Mouse (Mus musculus): ENCODE measurements at regions not wholly inside any gene's neighbourhood (a gene's known extent, or its start where the extent isn't known, plus 50 kb on each side); places are given as distances from the start of the nearest gene placed in this dataset.

DNA sequence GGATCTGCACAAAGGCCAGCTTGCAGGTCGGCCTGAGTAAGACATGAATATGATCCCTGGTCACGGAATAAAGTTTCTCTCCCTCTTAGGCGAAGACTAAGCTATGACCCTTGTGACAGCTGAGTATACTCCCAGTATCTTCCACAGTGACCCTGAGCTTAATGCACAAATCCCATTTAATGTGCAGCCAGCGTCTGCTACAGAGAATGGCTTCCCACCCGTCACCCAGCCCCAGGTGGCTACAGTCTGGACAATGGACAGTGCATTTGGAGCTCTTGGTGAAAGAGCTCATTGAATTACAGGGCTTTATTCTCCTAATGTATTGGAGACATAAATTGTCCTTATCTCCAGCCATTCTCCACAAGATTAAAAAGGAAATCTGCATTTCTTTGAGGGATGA, 454.3 kb upstream of the Fam19a5 start:
- intact Hi-C loops (cut with DNase I) = no loop called here

GRCm38 (mm10) chr15:87091048-87091777, 452.9 kb upstream of the Fam19a5 start:
- intact Hi-C loops (cut with DNase I) = no loop called here

DNA sequence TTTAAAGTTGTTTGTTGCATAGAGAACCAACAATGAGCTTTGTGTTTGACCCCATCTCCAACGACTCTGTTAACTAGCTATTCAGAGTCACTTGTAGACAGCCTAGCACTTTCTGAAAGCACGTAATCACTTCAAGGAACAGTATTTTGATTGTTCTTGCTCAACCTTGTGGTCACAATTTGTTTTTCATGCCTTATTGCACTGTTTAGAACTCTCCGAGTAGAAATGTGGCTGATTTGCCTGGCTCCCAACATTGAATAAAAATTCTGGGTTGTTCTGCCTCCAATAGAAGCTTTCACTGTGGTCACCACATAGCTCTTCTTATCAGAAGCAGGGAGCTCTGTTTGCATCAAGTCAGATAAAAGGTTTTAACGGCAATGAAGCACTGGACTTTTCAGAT, 446.9 kb upstream of the Fam19a5 start:
- intact Hi-C loops (cut with DNase I) = no loop called here

- intact Hi-C loops (cut with DNase I) = no loop called here
These were observed 443.0 kb upstream of the Fam19a5 start for GRCm38 (mm10) chr15:87101146-87101545.

GRCm38 (mm10) chr15:87102211-87102610, 441.9 kb upstream of the Fam19a5 start:
- intact Hi-C loops (cut with DNase I) = no loop called here

GRCm38 (mm10) chr15:87105951-87106350, 438.1 kb upstream of the Fam19a5 start:
- intact Hi-C loops (cut with DNase I) = no loop called here

GRCm38 (mm10) chr15:87107701-87108100, 436.4 kb upstream of the Fam19a5 start:
- intact Hi-C loops (cut with DNase I) = no loop called here

DNA sequence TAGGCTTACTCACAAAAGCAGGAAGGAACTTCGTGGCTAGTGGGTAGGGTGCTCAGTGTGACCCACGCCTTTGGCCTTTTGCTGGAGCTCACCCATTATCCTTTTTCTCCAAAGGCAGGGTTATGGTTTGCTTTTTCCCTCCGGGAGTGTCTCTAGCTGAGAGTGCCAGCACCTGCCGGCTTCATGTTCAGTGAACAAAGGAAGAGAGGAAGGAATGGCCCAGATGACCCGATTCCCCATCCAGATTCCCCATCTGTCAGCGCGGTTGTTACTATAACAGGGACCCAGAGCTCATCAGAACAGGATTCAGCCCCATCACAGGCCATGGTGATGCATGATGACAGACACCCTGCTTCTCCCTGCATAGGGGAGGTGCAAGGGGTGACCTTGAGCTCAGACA, 435.7 kb upstream of the Fam19a5 start:
- intact Hi-C loops (cut with DNase I) = no loop called here

DNA sequence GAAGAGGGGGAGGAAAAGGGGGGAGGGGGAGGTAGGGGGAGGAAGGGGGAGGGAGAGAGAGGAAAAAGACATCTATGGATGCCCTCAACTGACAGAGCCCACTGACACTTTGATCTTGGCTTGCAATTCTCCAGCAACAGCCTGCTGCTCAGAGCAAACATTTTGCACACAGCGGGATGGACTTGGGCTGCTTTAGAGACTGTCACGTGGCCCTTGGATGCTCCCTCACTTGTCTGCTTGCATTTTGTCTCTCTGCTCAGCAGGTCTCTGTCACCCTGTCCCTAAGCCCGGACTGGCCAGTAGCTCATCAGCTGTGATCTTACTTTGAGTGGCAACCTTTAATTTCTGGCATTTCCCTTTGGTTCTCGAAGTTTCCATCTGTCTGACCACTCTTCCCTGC, 421.4 kb upstream of the Fam19a5 start:
- intact Hi-C loops (cut with DNase I) = no loop called here

DNA sequence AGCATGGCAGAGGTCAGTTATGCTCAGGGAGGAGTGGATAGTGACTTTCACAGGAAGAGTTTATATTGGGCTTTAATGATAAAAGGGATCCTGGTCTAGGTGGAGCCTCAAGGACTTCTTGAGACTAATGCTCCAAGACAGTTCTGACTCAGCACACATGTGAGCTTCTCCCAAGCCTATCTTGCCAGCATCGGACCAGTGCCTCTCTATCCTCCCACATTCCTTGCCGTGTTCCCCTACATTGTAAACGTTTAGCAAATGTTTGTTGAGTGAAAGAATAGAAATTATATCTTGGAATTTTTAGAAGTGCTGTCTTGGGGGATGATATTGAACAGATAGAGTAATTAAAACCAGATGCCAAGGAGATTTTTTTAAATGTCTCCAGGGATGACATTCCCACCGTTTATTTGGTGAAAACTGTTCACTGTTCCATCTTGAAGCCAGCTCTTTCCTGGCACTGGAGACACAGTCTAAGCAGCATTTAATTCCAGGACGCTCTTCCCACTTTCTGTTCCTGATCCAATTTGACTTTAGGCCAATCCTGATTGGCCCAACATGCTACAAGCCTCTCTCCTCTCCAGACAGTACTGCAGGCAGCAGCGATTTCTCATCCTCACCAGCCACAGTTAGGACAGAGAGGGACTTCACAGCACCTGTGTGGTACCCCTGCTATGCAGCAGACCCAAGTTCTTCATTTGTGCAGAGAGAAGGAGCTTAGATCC, 418.5 kb upstream of the Fam19a5 start:
- intact Hi-C loops (cut with DNase I) = no loop called here

DNA sequence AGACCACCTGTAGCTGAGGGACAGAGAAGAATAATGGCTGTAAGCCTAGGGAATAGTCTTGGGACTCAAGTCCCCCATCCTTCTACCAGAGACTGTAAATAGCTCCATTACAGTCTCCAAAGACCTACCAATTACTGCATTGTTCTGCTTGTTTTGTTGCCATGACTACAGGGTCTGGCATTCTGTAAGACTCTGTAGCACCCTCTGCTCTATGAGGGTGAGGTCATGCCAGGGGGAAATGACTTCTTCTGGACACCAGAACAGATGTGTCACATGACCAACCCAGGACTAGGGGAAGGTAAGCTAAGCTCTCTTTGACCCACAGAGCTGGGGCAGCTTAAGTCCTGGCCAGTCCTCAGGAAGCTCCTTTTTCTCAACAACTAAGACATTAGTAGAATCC, 405.2 kb upstream of the Fam19a5 start:
- intact Hi-C loops (cut with DNase I) = no loop called here

DNA sequence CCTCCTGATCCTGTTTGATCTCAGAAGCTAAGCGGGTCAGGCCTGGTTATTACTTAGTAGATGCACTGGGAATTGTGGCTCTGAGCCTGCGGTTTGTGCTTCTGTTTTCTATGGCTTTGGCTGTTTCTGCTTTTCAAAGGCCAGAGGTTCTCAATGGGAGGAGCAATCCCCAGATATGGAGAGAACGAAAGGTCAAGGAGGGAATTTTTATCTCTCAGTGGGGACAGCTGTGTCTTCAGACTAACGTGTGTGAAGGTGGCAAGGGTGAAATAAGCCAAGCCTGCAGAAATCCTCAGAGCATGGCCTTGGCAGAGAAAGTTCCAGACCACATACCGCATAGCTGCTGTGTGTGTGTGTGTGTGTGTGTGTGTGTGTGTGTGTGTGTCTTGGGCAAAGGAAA, 375.0 kb upstream of the Fam19a5 start:
- intact Hi-C loops (cut with DNase I) = no loop called here

- intact Hi-C loops (cut with DNase I) = no loop called here
These were observed 373.2 kb upstream of the Fam19a5 start for GRCm38 (mm10) chr15:87170890-87171289.

DNA sequence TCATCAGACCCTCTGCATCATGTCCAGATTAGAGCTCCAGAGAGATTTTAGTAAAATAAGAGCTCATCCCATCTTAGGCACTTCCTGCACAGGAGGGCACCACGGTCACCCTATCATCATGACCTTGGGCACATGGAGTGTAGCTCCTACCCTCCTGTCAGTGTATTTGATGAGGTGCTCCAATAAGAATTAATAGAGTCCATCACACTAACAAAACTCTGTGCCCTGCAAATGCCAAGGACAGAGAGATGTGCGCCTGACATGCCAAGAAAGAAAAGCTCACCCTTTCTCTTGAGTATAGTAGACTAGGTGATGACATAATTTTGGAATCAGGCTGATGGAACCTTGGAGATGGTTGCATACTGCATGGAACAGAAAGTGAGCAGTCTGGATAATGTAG, 371.0 kb upstream of the Fam19a5 start:
- intact Hi-C loops (cut with DNase I) = no loop called here

DNA sequence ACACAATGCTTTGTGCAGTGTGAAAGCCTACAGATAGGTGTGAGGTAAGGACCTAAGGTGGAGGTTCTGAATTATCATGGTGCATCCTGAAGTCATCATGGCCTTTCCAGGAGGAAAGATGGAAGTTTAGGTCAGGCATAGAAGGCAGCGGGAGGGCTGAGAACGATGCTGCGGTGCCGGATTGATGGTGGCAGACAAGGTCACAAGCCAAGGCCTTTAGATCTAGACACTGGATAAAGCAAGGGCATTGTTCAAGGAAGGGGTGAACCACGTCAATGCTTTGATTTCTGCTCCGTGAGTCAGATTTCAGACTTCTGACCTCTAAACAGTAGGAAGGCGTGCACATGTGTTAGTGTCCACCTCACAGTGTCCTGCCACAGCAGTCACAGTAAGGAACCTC, 365.5 kb upstream of the Fam19a5 start:
- intact Hi-C loops (cut with DNase I) = no loop called here

DNA sequence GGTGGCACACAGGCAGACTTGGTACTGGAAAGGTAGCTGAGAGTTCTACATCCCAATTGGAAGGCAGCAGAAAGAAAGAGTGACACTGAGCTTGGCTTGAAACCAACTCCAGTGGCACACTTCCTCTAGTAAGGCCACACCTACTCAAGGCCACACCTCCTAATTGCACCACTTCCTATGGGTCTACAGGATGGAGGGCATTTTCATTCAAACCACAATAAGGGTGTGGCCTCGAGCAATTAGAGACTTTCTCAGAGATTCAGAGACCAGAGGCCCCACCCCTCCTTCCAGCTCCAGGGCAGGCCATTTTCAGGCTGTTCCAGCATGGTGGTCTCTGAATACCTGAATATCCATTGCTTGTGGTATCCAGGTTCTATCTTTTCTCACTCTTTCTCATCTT, 363.3 kb upstream of the Fam19a5 start:
- intact Hi-C loops (cut with DNase I) = no loop called here

DNA sequence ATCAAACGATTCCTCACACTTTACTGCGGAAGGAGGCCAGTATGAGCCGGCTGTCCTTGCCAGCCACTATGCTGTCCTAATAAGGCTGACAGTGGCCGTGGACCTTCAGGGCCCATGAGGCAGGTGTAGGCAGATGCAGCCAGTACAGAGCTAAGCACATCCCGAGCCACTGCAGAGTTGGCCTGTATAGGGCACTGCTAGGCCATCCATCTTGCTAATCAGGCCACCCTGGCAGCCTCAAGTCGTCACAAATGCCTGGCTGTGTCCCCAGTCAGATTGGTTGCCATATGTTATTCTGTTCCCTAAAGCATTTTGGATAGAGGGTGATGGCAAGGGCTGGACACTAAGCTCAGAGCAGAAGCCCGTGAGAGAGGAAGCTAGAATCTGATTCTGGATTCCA, 359.9 kb upstream of the Fam19a5 start:
- intact Hi-C loops (cut with DNase I) = no loop called here

DNA sequence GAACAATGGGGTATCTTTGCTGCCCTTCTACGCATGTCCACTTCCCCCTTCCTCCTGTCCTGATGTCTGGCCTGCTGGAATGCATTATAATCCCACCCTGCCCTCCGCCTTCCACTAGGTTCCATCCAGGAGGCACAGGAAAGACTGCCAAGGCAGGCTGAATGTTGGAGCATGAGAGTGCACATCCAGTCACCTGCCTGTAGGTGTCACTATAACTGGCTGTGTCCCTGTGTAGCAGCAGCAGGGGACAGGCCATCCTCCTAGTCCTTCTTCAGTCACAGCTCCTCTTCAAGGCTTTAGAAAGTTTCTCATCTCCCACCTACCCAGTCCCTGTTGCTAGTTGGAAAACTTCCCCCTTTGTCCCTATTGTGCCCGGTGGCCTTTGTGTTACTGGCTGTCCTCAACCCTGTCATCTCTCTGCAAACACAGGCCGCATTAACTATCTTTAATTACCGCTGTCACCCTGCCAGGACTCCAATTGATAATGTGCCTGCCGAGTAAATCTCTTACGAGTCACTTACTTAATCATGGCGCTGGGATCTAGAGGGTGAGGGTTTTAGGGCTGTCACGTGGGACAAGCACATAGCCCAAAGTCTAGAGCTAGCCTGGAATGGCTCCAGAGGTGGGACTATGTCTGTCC, 355.2 kb upstream of the Fam19a5 start:
- intact Hi-C loops (cut with DNase I) = no loop called here

- intact Hi-C loops (cut with DNase I) = no loop called here
These were observed 352.2 kb upstream of the Fam19a5 start for GRCm38 (mm10) chr15:87191901-87192300.

GRCm38 (mm10) chr15:87196306-87196893, 347.7 kb upstream of the Fam19a5 start:
- intact Hi-C loops (cut with DNase I) = no loop called here

DNA sequence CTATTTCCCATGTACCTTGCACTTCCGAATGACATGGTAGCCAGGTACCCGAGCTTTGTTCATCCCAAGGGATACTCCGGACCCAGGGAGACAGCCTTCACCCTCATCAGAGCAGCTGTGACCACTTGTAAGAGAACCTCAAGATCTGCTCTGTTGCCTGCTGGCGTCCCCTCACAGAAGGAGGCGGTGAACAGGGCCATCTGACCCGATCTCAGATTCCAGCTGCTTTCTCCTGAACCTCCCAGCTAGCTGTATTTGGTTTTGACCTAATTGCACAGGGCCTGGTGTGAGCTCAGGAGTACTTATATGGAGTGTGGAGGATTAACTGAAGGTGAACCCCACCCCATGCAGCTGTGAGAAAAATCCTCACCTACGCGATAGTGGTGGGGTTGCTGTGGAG, 344.5 kb upstream of the Fam19a5 start:
- intact Hi-C loops (cut with DNase I) = no loop called here
